ENCODE assay signal across 12 mouse cellular contexts in the genomic region with DNA sequence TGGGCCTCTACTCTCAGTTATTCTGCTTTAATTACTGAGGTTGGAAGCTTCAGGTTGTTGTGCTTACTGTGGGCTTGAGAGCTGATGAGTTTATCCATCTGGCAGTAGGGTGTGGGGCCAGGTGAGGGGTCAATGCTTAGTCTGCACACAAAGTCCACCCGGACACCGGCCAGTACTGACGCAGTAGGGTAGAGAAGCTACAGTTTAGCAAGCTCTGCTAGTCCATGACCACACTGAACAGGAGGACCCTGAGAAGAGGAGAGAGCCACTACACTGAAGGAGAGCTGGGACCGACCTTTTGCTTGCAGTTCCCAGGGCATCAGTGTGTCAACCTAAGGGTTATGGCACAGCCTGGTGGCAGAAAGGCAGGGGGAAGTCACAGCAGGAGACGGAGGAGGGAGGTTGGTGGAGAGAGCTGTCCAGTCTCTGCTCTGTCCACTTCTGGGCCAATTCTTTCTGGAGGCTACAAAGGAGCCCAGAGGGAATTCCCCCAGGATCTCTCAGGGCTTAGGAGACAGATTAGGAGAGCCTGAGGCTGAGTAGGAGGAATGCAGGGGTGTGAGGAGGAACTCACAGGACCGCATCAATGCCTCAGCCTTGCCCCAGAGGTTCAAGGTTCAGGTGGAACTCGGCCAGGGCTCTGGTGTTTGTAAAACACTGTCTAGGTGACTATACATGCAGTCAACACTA. TPM values are rescaled to one million over a fixed set of nuclear protein-coding genes. Genes with fewer than 3 reads are reported as not detected.
A peak's percentile ranks its signal among the peaks of the same experiment; 100 is the strongest.
DNase-seq lines count a peak whose midpoint lies in the region; ATAC-seq and TF ChIP-seq lines count a peak whose summit lies in the region.
"Had no signal": no experiment of that assay in that cellular context is flagged by ENCODE, and none has a peak within 500 bp of the region (broad histone marks: within the 10 kb centered on the region; RNA-seq: fewer than 3 reads in every experiment).

No protein-coding gene starts in this region.

- no peak overlapping the region for H3K4me3 ChIP-seq in lung, adult 2 months (replicated peaks; ENCODE audit: extremely low read depth, low read depth, low read length)
- H3K4me3 ChIP-seq in kidney, embryonic 15.5 days (replicated peaks), result no peak overlapping the region
- H3K4me3 ChIP-seq: forebrain, embryonic 12.5 days; hindbrain, embryonic 13.5 days; myocyte had no signal

- H3K36me3 ChIP-seq in kidney, embryonic 15.5 days, result no peaks in the 10 kb centered on the region
- H3K36me3 ChIP-seq: forebrain, embryonic 12.5 days; hindbrain, embryonic 13.5 days had no signal

- no peak overlapping the region for H3K9ac ChIP-seq in kidney, embryonic 15.5 days
- H3K9ac ChIP-seq: forebrain, embryonic 12.5 days; hindbrain, embryonic 13.5 days had no signal

- TF ChIP-seq CTCF in lung, adult 2 months (IDR thresholded peaks at IDR 0.05; ENCODE audit: insufficient read depth, low read length), result peak; percentile 37; the same call in 1 of the 2 replicates

- no peaks in the 10 kb centered on the region for H3K4me1 ChIP-seq in lung, adult 2 months (ENCODE audit: control insufficient read depth, insufficient read depth, low read length)
- H3K4me1 ChIP-seq in kidney, embryonic 15.5 days, result peaks cover 3% of the 10 kb centered on the region; the same call in 1 of the 2 replicates

- no peak for ATAC-seq in CD4-positive, CD25-positive, alpha-beta regulatory T cell, adult 4 months
- peak; percentile 26 for ATAC-seq in kidney, embryonic 15.5 days (replicated peaks; ENCODE audit: low FRiP score)

- 57% methylated on average over 7 of the region's 7 CpGs for WGBS in lung, adult 2 months
- 40% methylated on average over 7 of the region's 7 CpGs for WGBS in kidney, embryonic 15.5 days

- H3K9me3 ChIP-seq in kidney, embryonic 15.5 days (replicated peaks), result no peaks in the 10 kb centered on the region
- H3K9me3 ChIP-seq: forebrain, embryonic 12.5 days; hindbrain, embryonic 13.5 days had no signal

- TF ChIP-seq POLR2A in lung, adult 2 months (IDR thresholded peaks at IDR 0.05; ENCODE audit: borderline replicate concordance, extremely low read depth, low read depth, low read length), result no peak

- no peaks in the 10 kb centered on the region for H3K27me3 ChIP-seq in kidney, embryonic 15.5 days
- H3K27me3 ChIP-seq: forebrain, embryonic 12.5 days; hindbrain, embryonic 13.5 days had no signal

- H3K4me2 ChIP-seq in kidney, embryonic 15.5 days, result no peak overlapping the region
- H3K4me2 ChIP-seq: forebrain, embryonic 12.5 days; hindbrain, embryonic 13.5 days had no signal

- peak; percentile 29 for DNase-seq in CD4-positive, CD25-positive, alpha-beta regulatory T cell, adult 2 months (ENCODE audit: low read depth, low spot score)
- no peak for DNase-seq in lung, adult 2 months
- no peak for DNase-seq in lung, postnatal 14 days
- peak; percentile 28 for DNase-seq in lung, postnatal 10 days
- no peak for DNase-seq in frontal cortex, adult 2 months (ENCODE audit: extremely low spot score in 1 of 2, low spot score in 1 of 2)
- DNase-seq in gastrocnemius, postnatal 10 days, result no peak
- DNase-seq: cerebellum, postnatal 14 days had no signal

- H3K27ac ChIP-seq in kidney, embryonic 15.5 days, result peak overlapping the region; percentile 75; the same call in 1 of the 2 replicates
- H3K27ac ChIP-seq: forebrain, embryonic 12.5 days; hindbrain, embryonic 13.5 days had no signal

RNA-seq across cellular contexts. Expression of a gene that starts 43.5 kb away (rescaled TPM):
- not detected for polyA plus RNA-seq in CD4-positive, CD25-positive, alpha-beta regulatory T cell, adult 4 months (2017; shearing (Covaris generic))
- polyA plus RNA-seq in lung, adult 2 months (2012; rRNA removed), result 0.15 and 0.26 TPM in 2 replicates
- 11.0 and 14.0 TPM in 2 replicates for polyA plus RNA-seq in kidney, embryonic 15.5 days (2015; fragmentation: Nextera tagmentation; extraction: Ambion mirVana)
- polyA plus RNA-seq in frontal cortex, adult 2 months (2012; rRNA removed), result 28.4 and 35.9 TPM in 2 replicates
- under 1 TPM; 0.42 to 0.47 TPM for total RNA-seq in gastrocnemius, postnatal 10 days (2021)

RNA-seq across cellular contexts. Expression of a gene that starts 53.6 kb away (rescaled TPM):
- polyA plus RNA-seq in CD4-positive, CD25-positive, alpha-beta regulatory T cell, adult 4 months (2017; shearing (Covaris generic)), result 1 to 10 TPM; 1.1 to 1.5 TPM
- polyA plus RNA-seq in lung, adult 2 months (2012; rRNA removed), result 180 and 265 TPM in 2 replicates
- 28.6 and 37.1 TPM in 2 replicates for polyA plus RNA-seq in kidney, embryonic 15.5 days (2015; fragmentation: Nextera tagmentation; extraction: Ambion mirVana)
- polyA plus RNA-seq in frontal cortex, adult 2 months (2012; rRNA removed), result 21.5 and 22.6 TPM in 2 replicates
- total RNA-seq in gastrocnemius, postnatal 10 days (2021), result 10 to 100 TPM; 24.8 to 30.4 TPM

Comparison
In these comparisons a context has a peak if more than half of its experiments do, and no peak if none do; other contexts are left out.
1. DNase-seq: peak in CD4-positive, CD25-positive, alpha-beta regulatory T cell, adult 2 months (single experiment) and lung, postnatal 10 days (single experiment); none in lung, adult 2 months (single experiment), lung, postnatal 14 days (single experiment), frontal cortex, adult 2 months (0 of 2) and gastrocnemius, postnatal 10 days (single experiment).